Mouse (Mus musculus) bone marrow macrophage, adult 2 months (primary cell): ENCODE data around the gene Usp33. TPM values are rescaled to one million over a fixed set of nuclear protein-coding genes. Genes with fewer than 3 reads are reported as not detected.
"Not testable (repeated sequence)": the region's sequence is repeated elsewhere in the genome, so short reads cannot be mapped to it uniquely, and the experiment has no call there.

ENCODE experiments used
- H3K27ac ChIP-seq: 2 replicates; pipeline ENCODE4 v1.5.1; 2012; ENCODE audit warnings: low read depth, low read length; ENCODE audit not compliant: insufficient read depth
- H3K4me1 ChIP-seq: 2 replicates; pipeline ENCODE4 v1.6.1; 2012; ENCODE audit warnings: low read length; ENCODE audit not compliant: control insufficient read depth, insufficient read depth
- H3K4me3 ChIP-seq: 2 replicates; pipeline ENCODE4 v1.5.1; 2012; ENCODE audit warnings: mild to moderate bottlenecking, low read length, moderate library complexity; ENCODE audit not compliant: insufficient read depth
- CTCF ChIP-seq: IDR thresholded peaks from 2 replicates; pipeline ENCODE4 v1.5.1; 2012; ENCODE audit warnings: low read depth, mild to moderate bottlenecking, low read length, moderate library complexity
- POLR2A ChIP-seq: IDR thresholded peaks from 2 replicates; pipeline ENCODE4 v1.6.1; 2012; ENCODE audit warnings: mild to moderate bottlenecking, low read depth, low read length, borderline replicate concordance
- polyA plus RNA-seq: library from polyadenylated mRNA; stranded (reverse); fragments of >200 nt; gene quantifications from 2 replicates; pipeline ENCODE4 v1.2.4, GENCODE M21; 2012; ENCODE audit not compliant: missing spikeins, insufficient read depth, insufficient read length

Usp33 gene
- 36.1 TPM in 2 replicates for polyA plus RNA-seq

- peak within 1 kb of the TSS; percentile 95 for H3K4me3 ChIP-seq
- peak within 1 kb of the TSS; percentile 84 for H3K27ac ChIP-seq
- no peak for TF ChIP-seq CTCF
- peak; percentile 38; the same call in 1 of the 2 replicates for TF ChIP-seq POLR2A
- peaks cover 9% of the 10 kb centered on the region for H3K4me1 ChIP-seq
Measured at GRCm38 (mm10) chr3:152345732-152346632, at the start of gene Usp33. Gene Usp33 (plus strand): TSS chr3:152346478.

GRCm38 (mm10) chr3:152300376-152301337, 45.6 kb upstream of the Usp33 start:
- Histone ChIP-seq H3K4me3 (no peak overlapping the region), H3K27ac (no peak overlapping the region), H3K4me1 (no peaks in the 10 kb centered on the region)
- TF ChIP-seq POLR2A: no peak

- no peak for TF ChIP-seq CTCF
- no peak for TF ChIP-seq POLR2A
- H3K4me3 ChIP-seq: no peak overlapping the region
Measured at GRCm38 (mm10) chr3:152302991-152303390, 43.3 kb upstream of the Usp33 start.

GRCm38 (mm10) chr3:152304093-152304815, 42.0 kb upstream of the Usp33 start:
- Histone ChIP-seq H3K27ac (no peak overlapping the region), H3K4me3 (no peak overlapping the region), H3K4me1 (no peaks in the 10 kb centered on the region)
- no peak for TF ChIP-seq POLR2A
- TF ChIP-seq CTCF: no peak

More at GRCm38 (mm10) chr3:152302991-152303390, 43.3 kb upstream of the Usp33 start:
- no peak overlapping the region for H3K27ac ChIP-seq
- no peaks in the 10 kb centered on the region for H3K4me1 ChIP-seq

GRCm38 (mm10) chr3:152305080-152305479, 41.2 kb upstream of the Usp33 start:
- Histone ChIP-seq H3K27ac (no peak overlapping the region), H3K4me3 (no peak overlapping the region), H3K4me1 (no peaks in the 10 kb centered on the region)
- TF ChIP-seq CTCF: no peak
- TF ChIP-seq POLR2A: no peak

GRCm38 (mm10) chr3:152305971-152306370, 40.3 kb upstream of the Usp33 start:
- Histone ChIP-seq H3K27ac (no peak overlapping the region), H3K4me1 (no peaks in the 10 kb centered on the region), H3K4me3 (no peak overlapping the region)
- TF ChIP-seq CTCF (no peak), POLR2A (no peak)

- Histone ChIP-seq H3K4me1 (no peaks in the 10 kb centered on the region), H3K27ac (no peak overlapping the region), H3K4me3 (no peak overlapping the region)
- no peak for TF ChIP-seq CTCF
Measured at GRCm38 (mm10) chr3:152308485-152309249, 37.6 kb upstream of the Usp33 start.

GRCm38 (mm10) chr3:152309250-152309645, 37.0 kb upstream of the Usp33 start:
- TF ChIP-seq POLR2A: no peak
- no peak for TF ChIP-seq CTCF
- no peak overlapping the region for H3K27ac ChIP-seq
- H3K4me1 ChIP-seq: no peaks in the 10 kb centered on the region
- H3K4me3 ChIP-seq: no peak overlapping the region

GRCm38 (mm10) chr3:152314666-152315065, 31.6 kb upstream of the Usp33 start:
- H3K27ac ChIP-seq, H3K4me3 ChIP-seq, H3K4me1 ChIP-seq: not testable (repeated sequence)
